Mouse (Mus musculus) stomach, postnatal 0 days (tissue): ENCODE measurements around the gene Tas2r102. TPM values are rescaled to one million over a fixed set of nuclear protein-coding genes. Genes with fewer than 3 reads are reported as not detected.
A peak's percentile ranks its signal among the peaks of the same experiment; 100 is the strongest.

Source experiments
- ATAC-seq: fragments of 200-750 bp; cut with Nextera tagmentation; 2 replicates; pipeline ENCODE4 v1.8.0; 2017; ENCODE audit not compliant: low FRiP score, low TSS enrichment
- DNase-seq: peaks from one replicate; pipeline ENCODE4 v3.0.0-alpha.2; 2016; ENCODE audit warnings: low spot score
- H3K27ac ChIP-seq: fragments of 300-500 bp; sonication (generic); replicated peaks from 2 replicates; pipeline ENCODE4 v1.5.1; 2014; ENCODE audit warnings: mild to moderate bottlenecking, control low read depth
- H3K27me3 ChIP-seq: fragments of 300-500 bp; sonication (generic); 2 replicates; pipeline ENCODE4 v1.6.1; 2014; ENCODE audit warnings: low read length; ENCODE audit not compliant: control insufficient read depth, insufficient read depth
- H3K36me3 ChIP-seq: fragments of 300-500 bp; sonication (generic); 2 replicates; pipeline ENCODE4 v1.6.1; 2014; ENCODE audit warnings: low read length, mixed read lengths; ENCODE audit not compliant: control insufficient read depth, insufficient read depth
- H3K4me1 ChIP-seq: fragments of 300-500 bp; sonication (generic); replicated peaks from 2 replicates; pipeline ENCODE4 v1.6.1; 2014; ENCODE audit warnings: antibody characterized with exemption; ENCODE audit not compliant: control insufficient read depth, insufficient read depth
- H3K4me2 ChIP-seq: fragments of 300-500 bp; sonication (generic); replicated peaks from 2 replicates; pipeline ENCODE4 v1.6.1; 2014; ENCODE audit warnings: low read depth, mild to moderate bottlenecking, control low read depth, moderate library complexity
- H3K4me3 ChIP-seq: fragments of 300-500 bp; sonication (generic); 2 replicates; pipeline ENCODE4 v1.5.1; 2014; ENCODE audit warnings: low read depth, low read length, control low read depth
- H3K9ac ChIP-seq: fragments of 300-500 bp; sonication (generic); 2 replicates; pipeline ENCODE4 v1.6.1; 2014; ENCODE audit warnings: mild to moderate bottlenecking, low read length, control low read depth, mixed read lengths
- H3K9me3 ChIP-seq: fragments of 300-500 bp; sonication (generic); 2 replicates; pipeline ENCODE4 v1.6.1; 2016; ENCODE audit warnings: low read length; ENCODE audit not compliant: control insufficient read depth
- CTCF ChIP-seq: IDR thresholded peaks from 2 replicates; pipeline ENCODE4 v1.5.1; 2016; ENCODE audit warnings: antibody characterized with exemption, low read depth, mild to moderate bottlenecking, moderate library complexity
- EP300 ChIP-seq: optimal IDR thresholded peaks from 2 replicates; pipeline ENCODE3; 2016; ENCODE audit warnings: antibody characterized with exemption
- WGBS: fragments of 180-500 bp; shearing (Covaris S2); extraction: QIAGEN DNeasy Blood & Tissue Kit; methylation state at CpG from one replicate; pipeline ENCODE4 v1.1.7; 2014; 5-methylcytosine and 5-hydroxymethylcytosine counted together
- polyA plus RNA-seq: library from polyadenylated mRNA; unstranded; fragments of >200 nt; fragmentation: Nextera tagmentation; extraction: Ambion mirVana; gene quantifications from 2 replicates; pipeline ENCODE4 v1.2.1, GENCODE M21; 2015

Gene Tas2r102
- polyA plus RNA-seq, result not detected in 2 replicates

DNA sequence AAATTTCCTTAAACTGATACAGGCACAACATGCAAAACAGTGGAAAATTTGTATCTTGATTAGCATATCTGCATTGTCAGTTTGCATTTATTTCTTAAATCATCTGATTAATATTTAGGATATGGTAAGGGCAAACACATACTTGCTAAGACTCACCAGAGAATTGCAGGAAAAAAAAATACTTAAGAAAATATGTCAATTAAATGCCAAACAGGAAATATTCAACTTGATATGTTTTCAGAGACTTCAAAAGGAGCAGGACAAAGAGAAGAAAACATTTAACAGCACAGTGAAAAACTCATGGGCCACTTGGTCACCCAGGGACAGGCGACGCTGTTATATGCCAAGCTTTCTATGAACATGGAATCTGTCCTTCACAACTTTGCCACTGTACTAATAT is at the start of gene Tas2r102:
Tas2r102 (plus strand) TSS at position 301 of the 400 bp plus-strand sequence.
- Histone ChIP-seq H3K27ac (no peak within 1 kb of the TSS), H3K9ac (no peak within 1 kb of the TSS), H3K4me1 (no peaks in the 10 kb centered on the region), H3K36me3 (no peaks in the 10 kb centered on the region), H3K9me3 (no peaks in the 10 kb centered on the region), H3K4me3 (no peak within 1 kb of the TSS), H3K4me2 (no peak within 1 kb of the TSS), H3K27me3 (no peaks in the 10 kb centered on the region)
- 95% methylated on average over 2 of the region's 2 CpGs for WGBS
- DNase-seq, result no peak
- no peak for TF ChIP-seq EP300
- no peak for TF ChIP-seq CTCF
- ATAC-seq, result no peak

DNA sequence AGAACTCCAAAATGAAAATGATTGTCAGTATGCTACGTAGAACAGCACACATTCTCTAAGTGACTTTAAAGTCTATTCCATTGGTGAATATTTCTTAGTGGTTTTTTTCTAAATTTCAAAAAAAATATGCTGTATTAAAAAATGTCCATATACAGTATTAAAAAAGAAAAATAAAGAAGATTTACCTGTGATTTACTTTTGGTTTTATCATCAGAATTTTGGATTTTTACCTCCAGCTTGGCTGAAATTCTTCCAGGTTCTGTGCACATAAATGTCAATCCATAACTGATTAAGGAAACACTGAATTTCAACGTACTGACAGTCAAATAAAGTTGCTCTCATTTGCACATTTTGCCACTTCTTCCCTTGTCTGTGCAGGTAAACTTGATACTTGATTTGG is 24.0 kb upstream of the Tas2r102 start, which contains the start of gene Tas2r115:
Tas2r115 (minus strand) TSS at position 101 of the 400 bp plus-strand sequence.
- Histone ChIP-seq H3K4me2 (no peak within 1 kb of the TSS), H3K4me1 (no peaks in the 10 kb centered on the region), H3K36me3 (no peaks in the 10 kb centered on the region), H3K27ac (no peak within 1 kb of the TSS), H3K27me3 (no peaks in the 10 kb centered on the region), H3K9me3 (no peaks in the 10 kb centered on the region), H3K4me3 (no peak within 1 kb of the TSS), H3K9ac (no peak within 1 kb of the TSS)
- 60% methylated on average over 2 of the region's 2 CpGs for WGBS
- ATAC-seq, result no peak
- TF ChIP-seq EP300, result no peak
- TF ChIP-seq CTCF, result no peak
- no peak for DNase-seq

DNA sequence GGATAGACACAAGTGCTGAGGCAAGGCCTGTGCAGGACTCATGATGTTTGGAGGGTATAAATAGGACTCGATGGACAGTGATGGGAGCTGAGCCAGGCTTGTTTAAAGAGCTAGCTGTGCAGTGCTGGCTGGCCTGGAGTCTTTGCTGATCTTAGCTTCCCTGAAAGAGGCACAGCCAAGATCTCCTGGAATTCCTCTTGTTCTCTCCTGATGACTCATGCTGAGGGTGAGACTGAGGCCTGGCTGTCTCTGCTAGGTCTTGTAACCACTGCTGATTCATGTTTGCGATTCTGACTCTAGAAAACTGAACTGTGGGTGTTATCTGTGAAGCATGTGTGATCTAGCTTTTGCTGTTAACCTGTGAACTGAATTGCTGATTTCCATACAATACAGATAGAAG is 11.7 kb upstream of the Tas2r102 start:
- Histone ChIP-seq H3K27me3 (no peaks in the 10 kb centered on the region), H3K9ac (no peak overlapping the region), H3K9me3 (no peaks in the 10 kb centered on the region), H3K4me3 (no peak overlapping the region), H3K36me3 (no peaks in the 10 kb centered on the region), H3K4me1 (no peaks in the 10 kb centered on the region), H3K4me2 (no peak overlapping the region), H3K27ac (no peak overlapping the region)
- ATAC-seq (no peak), DNase-seq (no peak)
- WGBS, result 59% methylated on average over 2 of the region's 2 CpGs
- no peak for TF ChIP-seq CTCF
- no peak for TF ChIP-seq EP300

DNA sequence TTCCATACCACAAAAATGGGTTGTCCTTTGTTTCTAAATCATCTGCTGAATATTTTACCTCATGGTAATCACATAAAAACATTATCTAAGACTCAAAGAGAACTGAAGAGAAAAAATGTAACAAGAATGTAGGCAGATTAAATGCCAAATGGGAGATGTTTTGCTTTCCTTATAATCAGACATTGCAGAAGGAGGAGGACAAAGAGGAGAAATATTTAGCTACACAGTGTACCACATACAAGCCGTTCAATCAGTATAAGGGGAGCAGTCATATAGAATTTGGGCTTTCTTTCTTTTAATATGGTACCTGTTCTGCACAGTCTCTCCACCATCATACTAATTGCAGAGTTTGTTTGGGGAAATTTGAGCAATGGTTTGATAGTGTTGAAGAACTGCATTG is 7.5 kb upstream of the Tas2r102 start, which contains the start of gene Tas2r124:
Tas2r124 (plus strand) TSS at position 301 of the 400 bp plus-strand sequence.
- WGBS, result 70% methylated on average over 1 of the region's 1 CpGs
- DNase-seq, result no peak

DNA sequence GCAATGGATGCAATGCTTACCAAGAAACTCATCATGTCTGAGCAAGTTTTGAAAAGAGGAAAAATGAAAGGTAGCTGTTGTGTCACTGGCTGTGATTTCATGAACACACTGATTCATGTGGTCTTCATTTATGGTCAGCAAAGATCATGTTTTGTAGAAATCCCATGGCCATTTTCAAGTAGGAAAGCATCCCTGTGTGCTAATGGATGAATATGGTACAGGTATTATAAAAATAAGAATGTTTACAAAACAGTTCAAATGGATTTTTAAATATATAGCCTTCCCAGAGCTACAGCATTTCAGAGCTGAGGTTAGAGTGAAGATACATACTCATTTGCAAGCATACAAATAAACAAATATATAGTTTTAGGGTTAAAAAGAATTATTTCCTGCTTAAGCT is 16.1 kb downstream of the Tas2r102 start, which contains the start of gene Tas2r136:
Tas2r136 (minus strand) TSS at position 101 of the 400 bp plus-strand sequence.
- no peak within 1 kb of the TSS for H3K4me2 ChIP-seq
- no peak within 1 kb of the TSS for H3K9ac ChIP-seq
- no peak for ATAC-seq
- H3K27me3 ChIP-seq, result no peaks in the 10 kb centered on the region
- TF ChIP-seq CTCF (no peak), EP300 (no peak)
- DNase-seq, result no peak
- no peak within 1 kb of the TSS for H3K4me3 ChIP-seq
- H3K27ac ChIP-seq, result no peak within 1 kb of the TSS
- no peaks in the 10 kb centered on the region for H3K4me1 ChIP-seq
- H3K9me3 ChIP-seq, result no peaks in the 10 kb centered on the region
- no peaks in the 10 kb centered on the region for H3K36me3 ChIP-seq

More for the DNA sequence above, 7.5 kb upstream of the Tas2r102 start, which contains the start of gene Tas2r124:
- H3K27ac ChIP-seq, result no peak within 1 kb of the TSS
- no peak for ATAC-seq
- H3K27me3 ChIP-seq, result no peaks in the 10 kb centered on the region
- no peak within 1 kb of the TSS for H3K9ac ChIP-seq
- no peak within 1 kb of the TSS for H3K4me3 ChIP-seq
- H3K9me3 ChIP-seq, result no peaks in the 10 kb centered on the region
- no peaks in the 10 kb centered on the region for H3K4me1 ChIP-seq
- H3K4me2 ChIP-seq, result no peak within 1 kb of the TSS
- TF ChIP-seq CTCF, result no peak
- no peak for TF ChIP-seq EP300
- no peaks in the 10 kb centered on the region for H3K36me3 ChIP-seq

DNA sequence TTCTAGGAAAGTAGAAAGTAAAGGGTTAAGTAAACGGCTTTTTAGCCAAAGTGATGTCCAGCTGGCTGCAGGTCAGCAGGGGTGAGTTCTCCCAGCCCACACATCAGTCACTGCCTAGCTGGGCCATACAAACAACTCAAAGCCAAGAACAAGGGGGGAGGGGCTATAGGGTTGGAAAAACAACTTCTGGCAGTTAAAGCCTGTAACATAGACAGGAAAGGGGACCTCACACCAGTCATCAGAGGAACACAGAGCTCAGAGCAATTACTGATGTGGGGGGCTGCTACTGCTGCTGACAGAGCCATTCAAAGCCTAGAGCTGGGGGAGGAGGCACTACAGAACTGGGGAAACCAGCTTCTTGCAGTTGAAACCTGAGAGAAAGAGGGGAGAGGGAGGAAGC is 33.5 kb downstream of the Tas2r102 start:
- no peaks in the 10 kb centered on the region for H3K36me3 ChIP-seq
- no peak for ATAC-seq
- H3K27ac ChIP-seq, result no peak overlapping the region
- peak; percentile 15 for DNase-seq
- H3K9ac ChIP-seq, result no peak overlapping the region
- no peak overlapping the region for H3K4me3 ChIP-seq
- no peak overlapping the region for H3K4me2 ChIP-seq
- no peaks in the 10 kb centered on the region for H3K4me1 ChIP-seq
- no peaks in the 10 kb centered on the region for H3K9me3 ChIP-seq
- no peaks in the 10 kb centered on the region for H3K27me3 ChIP-seq
- TF ChIP-seq CTCF (no peak), EP300 (no peak)
- WGBS, result 5% methylated on average over 1 of the region's 1 CpGs
